Mouse (Mus musculus) midbrain, embryonic 16.5 days (tissue): Measurements from ENCODE around the gene Ap3b1. TPM values are rescaled to one million over a fixed set of nuclear protein-coding genes. Genes with fewer than 3 reads are reported as not detected.

Source experiments
- microRNA-seq: library from miRNA; unstranded; fragments of <30 nt; microRNA quantifications from one replicate; pipeline ENCODE4, GENCODE M21; 2017
- polyA plus RNA-seq: library from polyadenylated mRNA; unstranded; fragments of >200 nt; fragmentation: Nextera tagmentation; extraction: Ambion mirVana; gene quantifications from 2 replicates; pipeline ENCODE4 v1.2.1, GENCODE M21; 2015

Ap3b1 gene
- polyA plus RNA-seq, 1 experiment from 2014 or later: 27.2 TPM

Small RNAs within 50 kb of the gene (microRNA-seq; reads per million reads assigned to microRNA genes)
- not detected for gene Gm25109

Other genes starting within 250 kb of the Ap3b1 start
- 206 and 219 TPM in 2 replicates for gene Scamp1, start 73.1 kb upstream of the Ap3b1 start, polyA plus RNA-seq